Mouse (Mus musculus) macrophage (primary cell): ENCODE results near the gene Mrpl28. TPM values are rescaled to one million over a fixed set of nuclear protein-coding genes. Genes with fewer than 3 reads are reported as not detected.
"Not testable (repeated sequence)": the region's sequence is repeated elsewhere in the genome, so short reads cannot be mapped to it uniquely, and the experiment has no call there.

ENCODE experiments used
- H3K27ac ChIP-seq: fragments of 350-480 bp; formaldehyde crosslinking; 2 replicates; pipeline ENCODE4 v1.9.0; 2021
- H3K36me3 ChIP-seq: fragments of 350-480 bp; formaldehyde crosslinking; 2 replicates; pipeline ENCODE4 v1.9.0; 2021; ENCODE audit errors: inconsistent target
- H3K4me3 ChIP-seq: fragments of 350-480 bp; formaldehyde crosslinking; 2 replicates; pipeline ENCODE4 v1.9.0; 2021; ENCODE audit errors: inconsistent target
- H3K79me2 ChIP-seq: fragments of 350-480 bp; formaldehyde crosslinking; 2 replicates; pipeline ENCODE4 v1.9.0; 2021; ENCODE audit errors: inconsistent target
- WGBS: methylation state at CpG from one replicate; pipeline ENCODE4 v1.1.7; 2026; ENCODE audit warnings: inconsistent platforms; ENCODE audit not compliant: missing documents; 5-methylcytosine and 5-hydroxymethylcytosine counted together
- polyA plus RNA-seq: library from polyadenylated mRNA; stranded (reverse); fragments of 250-400 nt; gene quantifications from 3 replicates; pipeline ENCODE4 v1.2.4, GENCODE M21; 2018; ENCODE audit warnings: inconsistent platforms

Mrpl28 gene
- polyA plus RNA-seq, 1 experiment from 2014 or later: 35.9 TPM

DNA sequence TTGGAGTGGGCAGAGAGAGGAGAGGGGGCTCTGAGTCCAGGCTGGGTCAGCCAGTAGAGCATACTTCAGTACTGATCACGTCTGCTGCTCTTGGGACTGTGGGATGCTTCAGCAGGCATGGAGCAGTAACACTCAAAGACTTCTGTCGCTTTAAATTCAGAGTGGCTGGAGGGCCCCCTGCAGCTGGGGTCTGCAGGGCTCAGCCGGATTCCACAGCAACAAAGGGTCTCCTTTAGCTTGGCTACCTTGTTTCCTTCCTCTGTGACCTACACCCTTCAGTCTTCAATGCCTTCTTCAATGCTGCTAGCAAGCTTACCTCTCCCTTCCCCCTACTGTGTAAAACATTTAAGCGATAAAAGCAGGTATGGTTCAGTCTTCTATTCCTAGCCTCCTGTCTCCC, 12.3 kb upstream of the Mrpl28 start:
- Histone ChIP-seq H3K4me3 (no peak overlapping the region), H3K79me2 (no peaks in the 10 kb centered on the region; the same call in 1 of the 2 replicates), H3K36me3 (no peaks in the 10 kb centered on the region), H3K27ac (no peak overlapping the region)
- WGBS: 90% methylated on average over 4 of the region's 4 CpGs

DNA sequence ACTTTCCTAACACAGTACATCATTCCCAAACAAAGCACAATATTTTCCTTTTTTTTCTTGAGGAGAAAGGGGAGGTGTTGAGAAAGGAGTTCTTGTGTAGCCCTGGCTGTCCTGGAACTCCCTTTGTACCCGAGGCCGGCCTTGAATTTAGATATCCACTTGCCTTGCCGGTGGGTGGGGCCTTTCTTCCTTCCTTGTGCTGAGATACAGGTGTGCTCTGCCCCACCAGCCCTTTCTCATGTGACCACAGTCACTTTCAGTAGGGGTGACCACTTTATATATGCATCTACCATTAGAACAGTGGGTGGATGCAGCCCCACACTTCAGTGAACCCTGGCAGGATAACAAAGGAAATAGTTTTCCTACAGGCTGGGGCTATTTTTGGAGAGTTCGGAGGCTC, 11.6 kb upstream of the Mrpl28 start:
- no peak overlapping the region for H3K4me3 ChIP-seq

DNA sequence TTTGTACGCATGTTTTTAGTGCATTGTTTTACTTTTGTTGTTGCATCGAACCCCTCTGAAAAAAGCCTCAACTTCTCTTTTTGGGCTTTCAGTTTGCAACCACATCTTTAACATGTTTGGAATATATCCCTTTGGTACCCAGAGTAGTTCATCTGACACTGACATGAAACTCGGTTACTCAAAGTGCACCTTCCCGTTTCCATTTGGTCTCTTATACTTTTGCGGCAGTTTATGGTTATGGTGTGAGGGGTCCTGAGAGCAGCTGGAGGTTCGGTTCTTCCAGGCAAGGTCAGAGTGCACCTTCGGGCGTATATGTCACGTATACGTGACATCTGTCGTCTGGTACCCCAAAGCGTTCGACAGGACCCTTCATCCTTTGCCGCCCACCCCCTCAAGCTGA, 10.5 kb upstream of the Mrpl28 start:
- Histone ChIP-seq H3K27ac (no peak overlapping the region), H3K4me3 (no peak overlapping the region; the same call in 1 of the 2 replicates), H3K36me3 (peaks cover 11% of the 10 kb centered on the region), H3K79me2 (no peaks in the 10 kb centered on the region; the same call in 1 of the 2 replicates)
- WGBS: 12% methylated on average over 12 of the region's 14 CpGs

More for the DNA sequence above, 11.6 kb upstream of the Mrpl28 start:
- Histone ChIP-seq H3K36me3 (peaks cover 3% of the 10 kb centered on the region; the same call in 1 of the 2 replicates), H3K27ac (no peak overlapping the region), H3K79me2 (no peaks in the 10 kb centered on the region; the same call in 1 of the 2 replicates)
- 86% methylated on average over 4 of the region's 4 CpGs for WGBS

DNA sequence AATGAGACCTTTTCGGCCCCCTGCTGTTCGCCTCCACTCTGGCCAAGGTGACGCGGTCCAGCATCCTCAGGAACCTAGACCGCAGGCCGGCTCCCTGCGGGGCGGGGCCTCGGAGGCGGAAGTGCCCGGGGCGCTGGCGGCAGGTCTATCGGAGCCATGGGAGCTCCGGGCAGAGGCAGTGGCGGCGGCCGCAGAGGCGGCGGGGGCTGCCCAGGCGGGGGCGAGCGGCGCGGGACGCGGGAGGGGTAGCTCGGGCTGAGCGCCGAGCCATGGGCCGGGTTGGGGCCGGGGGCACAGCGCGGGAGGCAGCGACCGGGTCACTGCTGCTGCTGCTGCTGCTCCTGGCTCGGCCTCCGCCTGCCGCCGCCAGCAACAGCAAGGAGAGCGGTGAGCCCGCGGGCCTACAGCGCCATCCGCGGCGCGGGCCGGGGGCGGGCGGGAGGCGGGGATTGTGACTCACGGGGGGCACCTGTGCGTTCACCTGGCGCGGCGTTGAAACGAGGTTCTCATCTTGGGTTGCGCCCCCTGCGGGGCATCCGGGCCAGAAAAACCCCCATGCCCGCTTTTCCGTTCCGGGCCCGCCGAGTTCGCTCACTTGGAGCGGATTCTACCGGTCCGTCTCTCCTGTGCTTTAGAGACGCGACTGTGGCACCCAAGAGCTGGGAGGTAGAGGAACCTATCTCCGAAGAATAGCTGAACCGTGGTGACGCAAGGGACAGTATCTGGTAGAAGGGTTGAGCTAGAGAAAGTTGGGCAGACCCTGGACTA, 9.9 kb upstream of the Mrpl28 start, which contains the start of gene Tmem8:
Gene Tmem8, plus strand, starts transcription at position 119 of the 768 bp plus-strand sequence.
- peaks cover 17% of the 10 kb centered on the region for H3K36me3 ChIP-seq
- no peaks in the 10 kb centered on the region; the same call in 1 of the 2 replicates for H3K79me2 ChIP-seq
- peak within 1 kb of the TSS; percentile 22 for H3K27ac ChIP-seq
- H3K4me3 ChIP-seq: peak within 1 kb of the TSS; percentile 64
- under 1% methylated on average over 75 of the region's 75 CpGs for WGBS

DNA sequence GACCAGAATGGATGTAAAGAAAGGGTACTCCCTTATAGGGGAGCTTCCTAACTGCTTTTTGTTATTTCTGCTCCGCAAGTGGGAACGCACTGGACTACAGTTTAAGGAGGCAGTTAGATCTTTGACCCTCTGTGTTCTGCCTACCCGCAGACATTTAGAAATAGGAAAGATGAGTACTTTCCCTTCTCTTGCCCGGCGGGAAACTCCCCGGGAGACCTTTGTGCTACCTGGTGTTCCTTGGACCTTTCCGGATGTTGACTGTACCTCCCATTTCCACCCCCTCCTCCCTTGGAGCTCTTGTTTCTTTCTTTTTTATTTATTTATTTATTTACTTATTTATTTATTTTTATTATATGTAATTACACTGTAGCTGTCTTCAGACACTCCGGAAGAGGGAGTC, 9.2 kb upstream of the Mrpl28 start:
- peak overlapping the region; percentile 22 for H3K27ac ChIP-seq
- peaks cover 23% of the 10 kb centered on the region for H3K36me3 ChIP-seq
- H3K4me3 ChIP-seq: peak overlapping the region; percentile 64
- WGBS: 38% methylated on average over 8 of the region's 8 CpGs
- no peaks in the 10 kb centered on the region; the same call in 1 of the 2 replicates for H3K79me2 ChIP-seq

DNA sequence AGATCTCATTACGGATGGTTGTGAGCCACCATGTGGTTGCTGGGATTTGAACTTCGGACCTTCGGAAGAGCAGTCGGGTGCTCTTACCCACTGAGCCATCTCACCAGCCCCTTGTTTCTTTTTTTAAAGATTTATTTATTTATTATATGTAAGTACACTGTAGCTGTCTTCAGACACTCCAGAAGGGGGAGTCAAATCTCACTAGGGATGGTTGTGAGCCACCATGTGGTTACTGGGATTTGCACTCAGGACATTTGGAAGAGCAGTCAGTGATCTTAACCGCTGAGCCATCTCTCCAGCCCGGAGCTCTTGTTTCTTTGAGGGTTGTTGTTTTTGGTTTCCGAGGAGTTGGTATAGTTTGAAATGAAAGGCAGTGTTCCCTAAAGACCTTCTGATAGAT, 8.8 kb upstream of the Mrpl28 start:
- not testable (repeated sequence) for H3K27ac ChIP-seq, H3K4me3 ChIP-seq, H3K79me2 ChIP-seq
- 81% methylated on average over 7 of the region's 7 CpGs for WGBS
- peaks cover 27% of the 10 kb centered on the region for H3K36me3 ChIP-seq

DNA sequence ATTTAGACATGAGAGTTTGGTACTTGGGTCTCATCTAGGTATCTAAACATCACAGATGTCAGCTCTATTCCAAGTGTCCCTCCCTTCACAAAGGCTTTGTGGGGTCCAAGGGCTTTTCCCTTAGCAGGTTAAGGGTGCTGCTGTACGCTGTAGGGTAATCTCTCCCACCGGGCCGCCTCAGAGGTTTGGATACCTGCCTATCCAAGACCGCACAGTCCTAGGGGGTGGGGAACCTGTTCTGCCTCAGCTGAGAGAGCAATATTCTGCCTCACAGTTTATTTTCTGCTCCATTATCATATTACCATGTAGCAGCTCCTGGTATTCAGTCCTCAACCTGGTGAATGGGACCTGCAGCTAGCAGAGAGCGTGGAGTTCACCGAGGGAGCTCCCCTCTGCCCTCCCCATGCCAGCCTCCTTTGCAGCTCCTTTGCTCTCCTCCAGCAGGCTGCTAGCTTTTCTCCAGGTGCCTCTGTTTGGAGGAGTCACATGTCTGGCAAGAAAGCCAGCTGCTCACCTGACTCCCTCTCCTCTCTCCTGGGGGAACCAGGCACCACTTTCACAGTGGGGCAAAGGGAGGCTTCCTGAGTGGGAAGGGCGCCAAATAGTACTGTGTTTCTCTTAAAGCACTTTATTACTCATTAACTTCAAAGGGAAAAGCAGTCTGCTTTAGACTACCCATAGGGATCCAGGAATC, 7.9 kb upstream of the Mrpl28 start:
- Histone ChIP-seq H3K79me2 (no peaks in the 10 kb centered on the region; the same call in 1 of the 2 replicates), H3K4me3 (no peak overlapping the region), H3K27ac (no peak overlapping the region), H3K36me3 (peaks cover 27% of the 10 kb centered on the region)
- 93% methylated on average over 7 of the region's 7 CpGs for WGBS

DNA sequence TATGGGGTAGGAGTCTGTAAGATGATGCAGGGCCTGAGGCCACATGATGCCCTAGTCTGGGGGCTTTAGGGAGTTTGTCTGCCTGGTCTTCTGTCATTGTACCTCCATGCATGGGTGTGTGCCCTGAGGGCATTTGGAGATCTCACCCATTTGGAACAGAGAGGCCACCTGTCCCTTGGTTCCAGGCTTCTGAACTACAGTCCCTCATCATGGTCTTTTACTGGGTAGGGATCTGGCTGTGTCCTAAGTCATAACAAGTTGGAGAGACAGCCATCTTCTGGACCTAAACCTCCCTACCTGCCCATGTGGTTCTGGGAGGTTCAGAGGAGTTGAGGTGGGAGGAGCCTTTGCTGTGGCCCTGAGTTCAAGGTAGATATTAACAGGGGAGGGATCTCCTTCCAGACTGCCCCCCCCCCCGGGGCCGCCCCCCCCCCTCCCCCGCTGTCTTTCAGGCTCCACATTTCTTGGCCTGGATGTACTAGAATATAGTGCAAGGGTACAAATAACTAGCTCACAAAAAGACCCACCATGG, 7.3 kb upstream of the Mrpl28 start:
- no peak overlapping the region for H3K27ac ChIP-seq
- H3K4me3 ChIP-seq: no peak overlapping the region
- no CpG with 5 or more reads among the region's 3 CpGs for WGBS
- no peaks in the 10 kb centered on the region; the same call in 1 of the 2 replicates for H3K79me2 ChIP-seq
- H3K36me3 ChIP-seq: peaks cover 27% of the 10 kb centered on the region

DNA sequence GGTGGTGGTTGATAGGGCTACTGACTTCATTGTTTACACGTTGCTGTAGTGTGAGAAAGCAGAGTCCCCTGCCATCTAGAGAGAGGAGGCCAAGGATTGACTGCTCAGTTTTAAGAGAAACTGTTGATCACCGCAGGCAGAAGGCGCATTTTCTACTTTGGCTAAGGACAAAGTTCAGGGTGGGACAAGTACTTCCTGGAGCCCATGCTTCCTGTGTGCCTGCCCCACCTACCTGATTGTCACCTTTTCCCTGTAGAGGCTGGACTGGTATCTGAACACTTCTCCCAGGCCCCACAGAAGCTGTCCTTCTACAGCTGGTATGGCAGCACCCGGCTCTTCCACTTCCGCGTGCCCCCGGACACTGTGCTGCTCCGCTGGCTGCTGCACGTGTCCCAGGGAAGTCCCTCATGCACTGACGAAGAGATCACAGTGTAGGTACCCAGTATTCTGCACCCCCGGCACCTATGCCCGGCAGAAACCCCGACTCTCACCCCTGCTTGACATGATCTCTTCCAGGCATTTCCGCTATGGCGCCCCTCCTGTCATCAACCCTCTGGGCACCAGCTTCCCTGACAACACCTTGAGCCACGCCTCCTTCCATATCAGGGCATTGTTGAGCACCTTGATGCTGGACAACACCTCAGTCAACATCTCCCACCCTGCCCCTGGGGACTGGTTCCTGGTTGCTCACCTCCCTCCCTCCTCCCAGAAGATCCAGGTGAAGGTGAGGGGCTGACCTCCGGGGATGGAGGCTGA, 6.6 kb upstream of the Mrpl28 start:
- H3K27ac ChIP-seq: no peak overlapping the region
- no peak overlapping the region for H3K4me3 ChIP-seq
- peaks cover 32% of the 10 kb centered on the region for H3K36me3 ChIP-seq
- H3K79me2 ChIP-seq: no peaks in the 10 kb centered on the region; the same call in 1 of the 2 replicates
- WGBS: 89% methylated on average over 17 of the region's 17 CpGs

DNA sequence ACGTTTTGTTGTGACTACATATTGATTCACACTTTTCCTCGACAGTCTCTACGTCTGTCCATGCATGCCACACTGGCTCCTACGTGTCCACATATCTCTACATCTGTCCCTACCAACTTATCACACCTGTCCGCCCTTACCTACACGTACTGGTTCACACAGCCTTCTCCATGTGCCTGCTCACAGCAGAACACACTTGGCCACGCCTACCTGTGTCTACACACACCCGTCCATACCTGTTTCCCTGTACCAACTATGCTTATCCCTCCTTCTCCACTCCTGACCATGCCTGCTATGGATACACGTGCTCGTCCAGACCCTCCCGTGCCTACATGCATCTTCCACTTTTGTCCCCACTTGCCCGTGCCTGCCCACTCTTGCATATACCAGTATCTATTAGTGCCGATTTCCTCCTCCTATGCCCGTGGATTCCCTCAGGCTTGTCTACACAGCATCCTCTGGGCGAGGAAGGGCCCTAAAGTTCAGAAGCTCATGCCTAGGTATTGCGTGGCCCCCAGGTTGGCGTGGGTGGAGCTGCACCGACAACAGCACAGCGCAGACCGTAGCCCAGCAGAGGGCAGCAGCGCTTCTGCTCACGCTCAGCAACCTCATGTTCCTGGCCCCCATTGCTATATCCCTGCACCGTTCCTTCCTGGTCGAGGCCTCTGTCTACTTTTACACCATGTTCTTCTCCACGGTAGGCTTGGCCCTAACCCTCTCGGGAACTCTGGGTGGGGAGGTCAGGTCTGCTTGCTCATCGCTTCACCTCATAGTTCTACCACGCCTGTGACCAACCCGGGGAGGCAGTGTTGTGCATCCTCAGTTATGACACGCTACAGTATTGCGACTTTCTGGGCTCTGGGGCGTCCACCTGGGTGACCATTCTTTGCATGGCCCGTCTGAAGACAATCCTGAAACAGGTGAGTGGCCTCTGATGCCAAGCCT, 3.3 kb upstream of the Mrpl28 start:
- Histone ChIP-seq H3K27ac (no peak overlapping the region), H3K79me2 (peaks cover 17% of the 10 kb centered on the region), H3K36me3 (peaks cover 41% of the 10 kb centered on the region), H3K4me3 (no peak overlapping the region)
- 52% methylated on average over 33 of the region's 33 CpGs for WGBS

DNA sequence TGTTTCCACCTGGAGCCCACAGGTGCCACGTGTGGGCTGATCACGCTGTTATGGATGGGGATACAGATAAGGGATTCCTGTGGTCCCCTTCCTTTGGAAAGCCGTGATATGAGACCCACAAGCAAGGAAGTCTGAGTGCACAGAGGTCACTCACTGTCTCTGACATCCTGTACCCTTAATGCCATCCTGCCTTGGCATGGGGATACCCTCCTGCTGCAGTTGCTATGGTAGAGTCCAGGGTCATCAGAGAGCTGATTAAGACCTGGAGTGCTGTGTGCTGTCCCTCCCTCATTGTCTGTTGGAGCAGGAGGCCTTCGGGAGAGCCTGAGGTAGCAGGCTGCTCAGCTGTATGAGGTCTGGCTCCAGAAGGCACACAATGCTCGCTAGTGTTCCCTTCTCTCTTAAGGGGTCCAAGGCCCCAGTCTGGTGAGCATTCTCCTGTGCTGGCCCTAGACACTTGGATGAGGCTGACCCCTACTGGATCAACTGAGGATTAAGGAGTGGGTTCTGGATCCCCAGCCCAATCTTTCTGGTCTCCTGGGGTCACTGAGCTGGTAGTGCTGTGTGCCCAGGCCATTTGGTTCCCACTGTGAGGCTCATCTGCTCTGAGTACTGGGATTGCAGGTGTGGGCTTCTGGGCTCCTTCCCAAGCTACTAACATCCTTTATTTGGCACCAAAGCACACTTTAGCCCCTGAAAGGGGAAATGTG, 714 bp upstream of the Mrpl28 start:
- Histone ChIP-seq H3K79me2 (peaks cover 30% of the 10 kb centered on the region), H3K27ac (no peak overlapping the region), H3K36me3 (peaks cover 52% of the 10 kb centered on the region), H3K4me3 (no peak overlapping the region)
- 80% methylated on average over 4 of the region's 5 CpGs for WGBS

DNA sequence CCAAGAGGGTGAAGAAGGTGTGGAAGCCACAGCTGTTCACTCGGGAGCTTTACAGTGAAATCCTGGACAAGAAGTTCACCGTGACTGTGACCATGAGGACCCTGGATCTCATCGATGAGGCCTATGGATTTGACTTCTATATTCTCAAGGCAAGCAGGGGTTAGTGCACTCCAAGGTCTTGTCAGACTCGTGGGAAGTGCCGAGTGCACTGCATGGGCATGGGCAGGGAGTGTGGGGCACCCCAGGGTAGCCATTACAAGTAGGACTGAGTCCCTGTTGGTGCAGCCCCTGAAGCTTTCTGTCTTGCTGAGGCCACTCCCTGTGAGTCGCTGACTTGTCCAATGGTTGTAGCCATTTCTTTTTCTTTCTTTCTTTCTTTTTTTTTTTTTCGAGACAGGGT, 1.3 kb downstream of the Mrpl28 start:
- peak overlapping the region; percentile 98 for H3K4me3 ChIP-seq
- peaks cover 30% of the 10 kb centered on the region for H3K79me2 ChIP-seq
- peaks cover 53% of the 10 kb centered on the region for H3K36me3 ChIP-seq
- 84% methylated on average over 6 of the region's 7 CpGs for WGBS
- H3K27ac ChIP-seq: peak overlapping the region; percentile 57

DNA sequence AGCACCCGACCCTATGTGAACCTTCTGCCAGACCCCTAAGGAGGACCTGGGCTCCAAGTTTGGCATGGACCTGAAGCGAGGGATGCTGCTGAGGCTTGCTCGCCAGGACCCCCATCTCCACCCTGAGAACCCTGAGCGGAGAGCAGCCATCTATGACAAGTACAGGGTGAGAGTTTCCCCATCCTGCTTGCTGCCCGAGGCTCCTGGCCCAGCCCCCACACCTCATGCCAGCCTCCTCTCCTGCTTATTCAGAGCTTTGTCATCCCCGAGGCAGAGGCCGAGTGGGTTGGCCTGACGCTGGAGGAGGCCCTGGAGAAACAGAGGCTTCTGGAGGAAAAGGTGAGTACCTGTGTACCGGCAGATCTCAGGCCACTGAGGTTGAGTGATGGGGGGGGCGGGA, 1.9 kb downstream of the Mrpl28 start:
- peaks cover 60% of the 10 kb centered on the region for H3K36me3 ChIP-seq
- no peak overlapping the region for H3K4me3 ChIP-seq
- no peak overlapping the region for H3K27ac ChIP-seq
- WGBS: 95% methylated on average over 10 of the region's 10 CpGs
- H3K79me2 ChIP-seq: peaks cover 30% of the 10 kb centered on the region
